Mouse (Mus musculus): ENCODE results near the gene Prkcz. TPM values are rescaled to one million over a fixed set of nuclear protein-coding genes. Genes with fewer than 3 reads are reported as not detected.

The Prkcz gene
- polyA plus RNA-seq, 1 experiment from 2014 or later: 32.8 TPM

Other genes starting within 250 kb of the Prkcz start
- gene Ski, start 138.8 kb downstream of the Prkcz start, polyA plus RNA-seq (2015; fragmentation: Nextera tagmentation; extraction: Ambion mirVana): 11.4 and 11.7 TPM in 2 replicates
- gene Faap20, start 111.6 kb downstream of the Prkcz start, polyA plus RNA-seq (2015; fragmentation: Nextera tagmentation; extraction: Ambion mirVana): 60.3 and 70.4 TPM in 2 replicates
- gene Gabrd, start 36.8 kb upstream of the Prkcz start, polyA plus RNA-seq (2015; fragmentation: Nextera tagmentation; extraction: Ambion mirVana): 0.11 and 0.15 TPM in 2 replicates
- gene Cfap74, start 47.8 kb upstream of the Prkcz start, polyA plus RNA-seq (2015; fragmentation: Nextera tagmentation; extraction: Ambion mirVana): 1.4 and 1.5 TPM in 2 replicates
- 4.3 and 7.3 TPM in 2 replicates for gene Tmem52, start 107.8 kb upstream of the Prkcz start, polyA plus RNA-seq (2015; fragmentation: Nextera tagmentation; extraction: Ambion mirVana)
- gene Gnb1, start 130.0 kb upstream of the Prkcz start, polyA plus RNA-seq (2015; fragmentation: Nextera tagmentation; extraction: Ambion mirVana): 300 and 376 TPM in 2 replicates
- 97.3 and 98.2 TPM in 2 replicates for gene Nadk, start 201.0 kb upstream of the Prkcz start, polyA plus RNA-seq (2015; fragmentation: Nextera tagmentation; extraction: Ambion mirVana)
- gene Slc35e2, start 240.1 kb upstream of the Prkcz start, polyA plus RNA-seq (2015; fragmentation: Nextera tagmentation; extraction: Ambion mirVana): 6.2 and 7.1 TPM in 2 replicates

Measured in intestine, embryonic 16.5 days (tissue).